Mouse (Mus musculus) midbrain, embryonic 16.5 days (tissue): ENCODE results near the gene Msh5. TPM values are rescaled to one million over a fixed set of nuclear protein-coding genes. Genes with fewer than 3 reads are reported as not detected.

ENCODE experiments used
- ATAC-seq: fragments of 200-750 bp; cut with Nextera tagmentation; 2 replicates; pipeline ENCODE4 v1.8.0; 2017; ENCODE audit warnings: moderate TSS enrichment
- H3K27ac ChIP-seq: fragments of 300-500 bp; sonication (generic); 2 replicates; pipeline ENCODE4 v1.5.1; 2014; ENCODE audit warnings: mild to moderate bottlenecking, low read length, mixed read lengths
- H3K27me3 ChIP-seq: fragments of 300-500 bp; sonication (generic); 2 replicates; pipeline ENCODE4 v1.6.1; 2014; ENCODE audit warnings: low read depth, low read length, mixed read lengths; ENCODE audit not compliant: control insufficient read depth, insufficient read depth
- H3K36me3 ChIP-seq: fragments of 300-500 bp; sonication (generic); 2 replicates; pipeline ENCODE4 v1.6.1; 2014; ENCODE audit warnings: mild to moderate bottlenecking, low read length, moderate library complexity, mixed read lengths; ENCODE audit not compliant: control insufficient read depth, insufficient read depth
- H3K4me1 ChIP-seq: fragments of 300-500 bp; sonication (generic); 2 replicates; pipeline ENCODE4 v1.6.1; 2014; ENCODE audit warnings: mild to moderate bottlenecking, low read length, mixed read lengths; ENCODE audit not compliant: control insufficient read depth, insufficient read depth
- H3K4me2 ChIP-seq: fragments of 300-500 bp; sonication (generic); 2 replicates; pipeline ENCODE4 v1.6.1; 2014; ENCODE audit warnings: mild to moderate bottlenecking, low read length, mixed read lengths
- H3K4me3 ChIP-seq: fragments of 300-500 bp; sonication (generic); 2 replicates; pipeline ENCODE4 v1.5.1; 2014; ENCODE audit warnings: low read depth, mild to moderate bottlenecking, low read length, moderate library complexity, mixed read lengths
- H3K9ac ChIP-seq: fragments of 300-500 bp; sonication (generic); 2 replicates; pipeline ENCODE4 v1.6.1; 2014; ENCODE audit warnings: low read depth, low read length, mixed read lengths
- H3K9me3 ChIP-seq: fragments of 300-500 bp; sonication (generic); replicated peaks from 2 replicates; pipeline ENCODE4 v1.6.1; 2014; ENCODE audit warnings: mild to moderate bottlenecking, low read length, mixed read lengths; ENCODE audit not compliant: control insufficient read depth, poor library complexity, severe bottlenecking
- WGBS: fragments of 180-500 bp; shearing (Covaris S2); extraction: QIAGEN DNeasy Blood & Tissue Kit; methylation state at CpG from one replicate; pipeline ENCODE4 v1.1.7; 2014; 5-methylcytosine and 5-hydroxymethylcytosine counted together
- polyA plus RNA-seq: library from polyadenylated mRNA; unstranded; fragments of >200 nt; fragmentation: Nextera tagmentation; extraction: Ambion mirVana; gene quantifications from 2 replicates; pipeline ENCODE4 v1.2.1, GENCODE M21; 2015

The Msh5 gene
- polyA plus RNA-seq, 1 experiment from 2014 or later: 1.9 TPM

- Histone ChIP-seq H3K27me3 (no peaks in the 10 kb centered on the region), H3K9me3 (no peaks in the 10 kb centered on the region), H3K9ac (no peak overlapping the region), H3K4me3 (no peak overlapping the region), H3K4me1 (no peaks in the 10 kb centered on the region; the same call in 1 of the 2 replicates), H3K36me3 (no peaks in the 10 kb centered on the region), H3K27ac (no peak overlapping the region), H3K4me2 (no peak overlapping the region)
- 96% methylated on average over 8 of the region's 8 CpGs for WGBS
- no peak for ATAC-seq
Measured at GRCm38 (mm10) chr17:35022541-35023060, 23.9 kb downstream of the Msh5 start.

- Histone ChIP-seq H3K4me3 (no peak overlapping the region), H3K9me3 (no peaks in the 10 kb centered on the region), H3K4me1 (no peaks in the 10 kb centered on the region; the same call in 1 of the 2 replicates), H3K27ac (no peak overlapping the region), H3K4me2 (no peak overlapping the region), H3K9ac (no peak overlapping the region), H3K36me3 (no peaks in the 10 kb centered on the region), H3K27me3 (no peaks in the 10 kb centered on the region)
- no peak for ATAC-seq
- 51% methylated on average over 6 of the region's 6 CpGs for WGBS
Measured at GRCm38 (mm10) chr17:35021842-35022477, 24.6 kb downstream of the Msh5 start.

- 3% methylated on average over 17 of the region's 17 CpGs for WGBS
- no peaks in the 10 kb centered on the region for H3K9me3 ChIP-seq
- H3K4me2 ChIP-seq: no peak overlapping the region
- no peak overlapping the region for H3K9ac ChIP-seq
- no peaks in the 10 kb centered on the region for H3K27me3 ChIP-seq
- H3K27ac ChIP-seq: no peak overlapping the region
- H3K4me3 ChIP-seq: no peak overlapping the region
- H3K36me3 ChIP-seq: peaks cover 3% of the 10 kb centered on the region; the same call in 1 of the 2 replicates
- H3K4me1 ChIP-seq: no peaks in the 10 kb centered on the region; the same call in 1 of the 2 replicates
- ATAC-seq: no peak
Measured at GRCm38 (mm10) chr17:35021163-35021808, 25.3 kb downstream of the Msh5 start.

GRCm38 (mm10) chr17:35020551-35020950 is 26.0 kb downstream of the Msh5 start:
- Histone ChIP-seq H3K9ac (no peak overlapping the region), H3K4me3 (no peak overlapping the region), H3K27ac (no peak overlapping the region), H3K9me3 (no peaks in the 10 kb centered on the region), H3K4me1 (no peaks in the 10 kb centered on the region; the same call in 1 of the 2 replicates), H3K4me2 (no peak overlapping the region), H3K27me3 (no peaks in the 10 kb centered on the region), H3K36me3 (peaks cover 5% of the 10 kb centered on the region)
- WGBS: 83% methylated on average over 8 of the region's 8 CpGs
- ATAC-seq: no peak

GRCm38 (mm10) chr17:35019894-35020293 is 26.7 kb downstream of the Msh5 start:
- H3K4me2 ChIP-seq: no peak overlapping the region
- WGBS: 73% methylated on average over 11 of the region's 11 CpGs
- no peaks in the 10 kb centered on the region for H3K9me3 ChIP-seq
- no peaks in the 10 kb centered on the region for H3K27me3 ChIP-seq
- H3K4me1 ChIP-seq: no peaks in the 10 kb centered on the region; the same call in 1 of the 2 replicates
- H3K4me3 ChIP-seq: no peak overlapping the region
- no peak overlapping the region for H3K27ac ChIP-seq
- no peak for ATAC-seq
- H3K9ac ChIP-seq: no peak overlapping the region
- H3K36me3 ChIP-seq: peaks cover 9% of the 10 kb centered on the region

GRCm38 (mm10) chr17:35018171-35018570 is 28.4 kb downstream of the Msh5 start:
- Histone ChIP-seq H3K27ac (no peak overlapping the region), H3K27me3 (no peaks in the 10 kb centered on the region), H3K9ac (no peak overlapping the region), H3K4me3 (no peak overlapping the region), H3K9me3 (no peaks in the 10 kb centered on the region), H3K36me3 (peaks cover 26% of the 10 kb centered on the region), H3K4me2 (no peak overlapping the region), H3K4me1 (no peaks in the 10 kb centered on the region; the same call in 1 of the 2 replicates)
- no peak for ATAC-seq
- WGBS: 85% methylated on average over 3 of the region's 3 CpGs

GRCm38 (mm10) chr17:35017706-35018030 is 28.9 kb downstream of the Msh5 start:
- WGBS: 74% methylated on average over 14 of the region's 14 CpGs
- no peak overlapping the region for H3K4me3 ChIP-seq
- no peak overlapping the region for H3K9ac ChIP-seq
- H3K36me3 ChIP-seq: peaks cover 29% of the 10 kb centered on the region
- no peaks in the 10 kb centered on the region for H3K9me3 ChIP-seq
- ATAC-seq: no peak
- no peak overlapping the region for H3K4me2 ChIP-seq
- no peak overlapping the region for H3K27ac ChIP-seq
- H3K4me1 ChIP-seq: no peaks in the 10 kb centered on the region; the same call in 1 of the 2 replicates
- H3K27me3 ChIP-seq: no peaks in the 10 kb centered on the region

GRCm38 (mm10) chr17:35016791-35017705 is 29.5 kb downstream of the Msh5 start:
- 81% methylated on average over 10 of the region's 10 CpGs for WGBS
- H3K4me1 ChIP-seq: no peaks in the 10 kb centered on the region; the same call in 1 of the 2 replicates
- no peak overlapping the region for H3K4me2 ChIP-seq
- H3K27ac ChIP-seq: no peak overlapping the region
- no peak for ATAC-seq
- no peak overlapping the region for H3K9ac ChIP-seq
- peaks cover 35% of the 10 kb centered on the region for H3K36me3 ChIP-seq
- H3K9me3 ChIP-seq: no peaks in the 10 kb centered on the region
- H3K4me3 ChIP-seq: no peak overlapping the region
- no peaks in the 10 kb centered on the region for H3K27me3 ChIP-seq
